Mouse (Mus musculus) ovary, postnatal 10 days (tissue): ENCODE data around the gene Efcab11.

ENCODE experiments used
- DNase-seq: peaks from one replicate; pipeline ENCODE4 v3.0.0; 2022; ENCODE audit warnings: low spot score

Efcab11 gene

DNA sequence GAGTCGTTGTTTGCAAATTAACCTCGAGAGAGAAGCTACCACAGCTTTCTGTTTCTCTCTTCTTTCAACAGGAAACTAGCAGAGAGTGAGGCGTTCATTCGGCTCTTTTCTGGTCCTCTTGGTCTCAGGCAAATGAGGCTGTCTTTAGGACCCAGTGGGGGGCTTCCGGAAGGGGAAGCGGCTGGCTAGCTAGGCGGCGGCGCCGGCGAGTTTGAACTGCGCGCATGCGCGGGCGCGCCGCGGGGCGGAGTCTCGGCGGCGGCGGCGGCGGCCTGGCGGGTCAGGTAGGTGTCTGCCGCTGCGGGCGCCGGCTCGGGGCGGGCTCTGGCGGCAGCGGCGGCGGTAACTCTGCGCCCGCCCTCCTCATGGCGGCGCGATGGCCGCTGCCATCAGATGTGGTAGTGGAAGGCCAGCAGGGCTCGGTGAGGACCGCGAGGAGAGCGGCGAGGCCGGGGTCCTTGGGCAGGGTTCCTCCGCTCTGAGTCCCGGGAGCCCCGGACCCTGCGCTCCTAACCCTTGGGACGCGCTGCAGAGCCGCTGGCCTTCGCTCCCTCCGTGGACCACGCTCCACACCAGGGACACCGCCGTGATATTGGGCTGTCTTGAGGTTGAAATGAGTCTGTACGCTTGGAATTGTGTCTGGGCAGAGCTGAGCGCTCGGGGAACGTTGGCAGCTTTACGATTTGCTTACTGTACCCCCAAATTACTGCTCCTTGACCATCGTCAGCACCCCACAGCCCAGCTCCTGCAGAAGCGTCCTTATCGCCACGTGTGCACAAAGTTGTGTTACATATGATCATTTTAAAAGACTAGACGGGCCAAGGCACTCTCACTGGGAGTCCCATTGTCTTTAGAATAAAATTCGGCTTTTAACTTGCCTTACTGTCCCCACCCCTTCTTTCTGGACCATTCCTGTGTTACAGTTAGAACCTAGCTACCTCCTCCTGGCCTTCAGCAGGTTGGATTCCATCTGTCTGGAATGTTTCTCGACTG lies at the start of gene Efcab11, which contains the start of gene Tdp1:
Gene Efcab11, minus strand, starts transcription at position 171 of the 993 bp plus-strand sequence.
Gene Tdp1, plus strand, starts transcription at position 249 of the 993 bp plus-strand sequence.
- DNase-seq, result peak; percentile 64

DNA sequence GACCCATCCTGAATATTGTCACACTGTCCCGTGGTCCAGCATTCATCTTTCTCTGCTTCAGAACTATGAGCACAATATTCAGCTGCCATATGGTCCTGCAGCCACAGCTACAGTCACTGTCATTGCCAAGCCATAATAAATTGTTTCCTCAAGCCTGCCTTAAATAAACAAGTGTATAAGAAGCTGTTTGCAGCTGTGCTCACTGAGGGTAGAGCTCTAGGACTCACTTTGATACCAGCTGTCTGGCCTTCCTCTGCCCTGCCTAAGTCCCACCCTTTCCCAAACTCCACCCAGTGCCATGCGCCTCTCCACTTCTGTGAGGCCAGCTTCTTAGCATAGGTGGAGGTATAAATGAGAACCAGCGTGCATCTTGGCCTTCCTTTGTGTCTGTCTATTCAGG lies 49.4 kb upstream of the Efcab11 start:
- no peak for DNase-seq

DNA sequence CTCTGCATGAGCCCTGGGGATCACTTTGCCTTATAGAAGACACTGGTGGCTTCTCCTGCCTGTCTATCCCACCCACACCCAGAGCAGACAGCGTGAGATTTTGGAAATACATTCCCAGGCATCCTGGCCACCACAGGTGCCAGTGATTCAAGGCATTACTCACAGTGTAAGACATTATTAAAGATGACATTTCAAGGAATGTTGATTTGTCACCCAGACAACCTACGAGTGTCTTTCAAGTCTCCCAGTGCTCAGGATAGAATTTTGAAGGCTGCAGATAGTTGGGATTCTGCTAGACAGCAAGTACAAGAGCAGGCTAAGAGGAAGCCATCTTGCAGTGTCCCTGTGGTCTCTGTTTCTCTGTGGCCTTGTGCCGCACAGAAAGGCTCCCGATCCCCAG lies 48.0 kb upstream of the Efcab11 start:
- no peak for DNase-seq

DNA sequence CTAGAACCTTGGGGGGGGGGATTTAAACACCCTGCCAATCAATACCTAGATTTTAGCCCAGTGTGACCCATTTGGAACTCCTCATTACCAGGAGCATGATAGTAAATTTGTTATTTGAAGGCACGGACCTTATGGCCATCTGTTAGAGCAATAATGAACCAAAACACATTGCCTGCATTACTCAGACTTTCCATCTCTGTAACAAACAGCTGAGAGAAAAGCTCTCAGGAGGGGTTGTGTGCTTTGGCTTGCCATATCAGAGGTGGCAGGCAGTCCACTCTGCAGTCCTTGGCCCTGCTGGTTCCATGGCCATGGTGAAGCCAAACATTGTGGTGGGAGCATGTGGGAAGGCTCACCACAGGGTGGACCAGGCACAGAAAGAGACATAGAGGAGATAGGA lies 44.9 kb upstream of the Efcab11 start:
- no peak for DNase-seq

DNA sequence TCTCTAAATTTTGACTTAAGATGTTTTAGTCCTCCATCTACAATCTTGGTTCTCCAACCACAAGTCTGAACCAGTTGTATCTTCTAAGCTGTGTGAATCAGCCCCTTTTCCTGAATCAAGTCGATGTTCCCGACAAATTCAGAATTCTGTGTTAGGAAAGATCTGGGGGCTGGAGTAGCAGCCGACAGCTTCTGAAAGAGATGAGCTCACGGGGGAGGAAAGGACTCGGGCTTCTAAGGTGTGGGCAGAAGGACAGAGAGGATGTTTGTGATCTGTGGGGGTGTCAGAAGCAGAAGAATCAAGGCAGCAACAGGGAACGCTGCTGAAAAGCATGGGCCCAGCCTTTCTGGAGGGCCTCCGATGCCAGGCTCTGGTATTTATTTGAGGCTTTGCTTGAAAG lies 44.1 kb upstream of the Efcab11 start:
- no peak for DNase-seq

DNA sequence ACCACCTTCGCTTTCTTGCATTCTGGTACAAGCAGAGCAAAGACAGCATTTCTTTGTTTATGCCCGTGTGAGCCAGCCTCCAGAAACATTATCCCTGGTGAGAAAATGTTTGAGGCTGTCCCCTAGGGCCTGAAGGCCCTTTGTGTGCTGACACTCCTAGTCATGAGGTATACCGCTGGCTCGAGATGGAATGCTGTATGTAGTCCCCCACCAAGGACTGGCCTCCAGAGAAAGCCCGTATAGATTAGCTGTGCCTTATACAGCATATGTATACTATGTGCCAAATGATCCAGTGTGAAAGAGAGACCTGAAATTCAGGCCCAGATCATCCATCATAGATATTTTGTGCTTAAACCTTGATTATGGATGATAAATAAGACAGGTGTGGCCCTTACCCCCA lies 39.5 kb upstream of the Efcab11 start:
- no peak for DNase-seq

DNA sequence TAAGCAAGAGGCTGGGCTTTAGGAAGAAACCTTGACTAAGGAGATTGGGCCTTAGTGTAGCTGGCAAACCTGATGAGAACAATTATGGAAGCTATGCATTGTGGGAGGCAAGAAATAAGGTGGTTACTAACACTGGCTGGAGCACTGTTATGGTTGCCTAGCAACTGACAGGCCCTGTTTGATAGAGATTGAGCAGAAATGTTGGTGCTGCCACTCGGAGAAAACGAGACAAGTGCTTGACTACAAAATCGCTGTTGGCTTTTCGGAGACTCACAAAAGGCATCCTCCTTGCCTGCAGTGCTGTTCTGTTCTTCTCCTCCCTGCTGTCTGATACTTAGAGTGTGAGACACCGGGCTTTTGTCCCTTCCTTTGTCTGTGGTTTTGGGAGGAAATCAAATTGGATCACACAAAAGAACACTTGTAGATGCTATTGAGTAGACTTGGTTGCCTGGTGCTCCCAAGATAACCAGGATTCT lies 38.9 kb upstream of the Efcab11 start:
- no peak for DNase-seq

DNA sequence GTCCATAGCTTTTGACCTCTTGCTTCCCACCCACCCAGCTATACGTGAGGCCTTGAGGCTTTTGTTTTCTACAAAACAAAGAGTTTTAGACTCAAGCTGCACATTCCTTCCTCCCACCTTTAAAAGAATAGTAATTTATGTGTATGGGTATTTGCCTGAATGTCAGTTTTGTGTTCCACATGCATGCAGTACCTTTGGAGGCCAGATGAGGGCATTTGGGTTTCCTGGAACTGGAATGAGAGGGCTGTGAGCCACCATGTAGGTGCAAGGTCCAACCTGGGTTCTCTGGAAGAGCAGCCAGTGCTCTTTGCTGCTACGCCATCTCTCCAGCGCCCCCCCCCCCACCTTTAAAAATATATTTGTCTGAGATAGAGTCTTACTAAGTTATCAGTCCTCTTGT lies 36.8 kb upstream of the Efcab11 start:
- DNase-seq, result no peak

DNA sequence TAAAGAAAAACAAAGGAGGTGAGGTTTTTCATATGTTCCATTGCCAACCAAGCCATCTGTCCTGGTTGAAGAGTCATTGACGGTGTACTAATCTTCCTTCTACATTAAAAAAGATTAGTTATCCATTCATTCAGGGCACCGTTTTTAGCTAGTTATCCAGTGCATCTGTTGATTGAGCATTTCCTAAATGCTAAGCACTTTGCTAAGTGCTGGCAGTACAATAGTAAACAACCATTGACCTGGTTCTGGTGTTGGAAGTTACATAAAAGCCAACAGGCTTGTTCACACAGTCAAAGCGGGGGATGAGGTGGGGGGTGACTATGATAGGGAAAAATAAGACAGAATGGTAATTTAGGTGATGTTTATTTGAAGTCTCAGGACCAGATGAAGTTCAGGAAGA lies 35.4 kb upstream of the Efcab11 start:
- no peak for DNase-seq

DNA sequence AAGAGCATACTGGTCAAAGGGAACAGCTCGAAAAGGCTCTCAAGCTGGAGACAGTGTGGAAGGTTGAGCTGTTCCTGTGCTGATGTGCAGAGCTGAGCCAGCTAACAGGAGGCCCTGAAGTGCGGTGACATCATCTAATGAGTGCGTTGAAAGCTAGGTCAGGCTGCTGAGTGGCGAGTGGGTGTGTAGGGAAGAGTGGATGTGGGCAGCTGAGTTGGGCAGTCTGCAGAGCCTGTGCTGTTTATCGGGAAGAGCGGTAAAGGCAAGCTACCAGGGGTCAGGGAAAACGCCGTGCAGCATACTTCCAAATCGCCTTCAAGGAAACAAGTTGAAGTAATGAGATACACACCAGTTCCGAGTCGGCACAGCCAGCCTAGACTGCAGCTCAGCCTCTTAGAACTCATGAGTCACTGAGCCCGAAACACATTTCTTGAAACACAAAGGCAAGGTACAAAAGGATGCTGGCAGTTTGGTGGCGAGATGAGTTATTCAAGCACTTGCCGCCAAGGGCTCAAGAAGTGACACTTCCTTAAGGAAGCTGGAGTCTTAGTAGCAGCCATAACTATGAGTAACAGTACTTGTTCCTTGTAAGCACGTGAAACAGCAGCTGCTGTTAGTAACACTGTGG lies 33.7 kb upstream of the Efcab11 start:
- no peak for DNase-seq

DNA sequence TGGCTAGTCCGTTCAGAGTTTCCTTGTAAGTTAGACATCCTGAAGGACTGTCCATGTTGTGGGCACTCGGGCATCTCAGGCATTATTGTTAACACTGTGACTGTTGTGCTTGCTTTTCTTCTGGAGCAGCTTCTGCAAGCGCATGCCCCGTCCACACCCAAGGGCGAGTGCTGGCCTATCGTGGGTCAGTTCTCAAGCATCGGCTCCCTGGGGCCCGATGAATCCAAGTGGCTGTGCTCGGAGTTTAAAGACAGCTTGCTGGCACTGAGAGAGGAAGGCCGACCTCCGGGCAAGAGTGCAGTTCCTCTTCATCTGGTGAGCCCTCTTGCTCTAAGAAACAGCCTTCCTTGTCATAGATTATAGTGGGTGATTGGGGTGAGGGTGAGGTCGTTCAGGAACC lies 27.2 kb upstream of the Efcab11 start:
- no peak for DNase-seq

DNA sequence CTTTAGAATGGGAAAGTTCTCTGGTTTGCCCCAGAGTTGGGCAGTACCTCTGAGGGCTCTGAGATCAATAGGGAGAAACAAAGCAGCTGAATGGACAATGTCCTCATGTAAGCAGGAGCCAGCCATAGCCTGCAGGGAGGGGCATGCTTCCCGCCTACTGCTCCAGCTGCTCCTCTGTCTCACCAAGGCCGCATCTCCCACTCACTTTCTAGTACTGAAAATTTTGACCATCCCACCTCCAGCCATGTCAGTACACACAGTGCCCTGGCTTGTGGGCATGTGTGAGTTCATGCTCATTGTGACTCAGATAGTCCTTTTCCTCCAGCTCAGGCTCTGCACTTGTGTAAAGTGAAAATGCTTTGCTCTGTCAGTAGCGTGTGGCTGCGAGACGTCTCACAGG lies 20.3 kb upstream of the Efcab11 start:
- DNase-seq, result no peak

DNA sequence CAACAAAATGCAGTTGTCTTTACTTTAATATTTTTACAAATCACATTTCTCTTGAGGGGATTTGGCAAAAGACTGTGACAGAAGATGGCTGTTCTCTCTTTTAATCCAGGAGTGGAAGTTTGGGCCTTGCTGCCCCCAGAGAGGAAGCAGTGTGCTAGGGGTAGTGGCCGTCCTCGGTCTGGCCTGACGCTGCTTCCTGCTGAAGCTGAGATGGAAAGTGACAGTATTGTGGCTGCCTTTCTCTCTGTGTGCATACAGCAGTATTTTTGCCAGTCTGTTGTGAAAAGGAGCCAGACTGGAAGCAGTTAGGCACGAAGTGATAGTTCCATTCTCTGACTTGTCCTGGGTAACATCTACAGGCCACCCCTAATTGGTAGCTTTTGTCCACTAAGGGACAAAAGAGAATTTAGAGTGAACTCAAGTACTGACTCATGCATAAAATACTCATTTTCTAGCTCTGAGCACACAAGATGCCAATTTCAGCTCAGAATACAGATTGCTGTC lies 18.7 kb upstream of the Efcab11 start:
- DNase-seq, result no peak

DNA sequence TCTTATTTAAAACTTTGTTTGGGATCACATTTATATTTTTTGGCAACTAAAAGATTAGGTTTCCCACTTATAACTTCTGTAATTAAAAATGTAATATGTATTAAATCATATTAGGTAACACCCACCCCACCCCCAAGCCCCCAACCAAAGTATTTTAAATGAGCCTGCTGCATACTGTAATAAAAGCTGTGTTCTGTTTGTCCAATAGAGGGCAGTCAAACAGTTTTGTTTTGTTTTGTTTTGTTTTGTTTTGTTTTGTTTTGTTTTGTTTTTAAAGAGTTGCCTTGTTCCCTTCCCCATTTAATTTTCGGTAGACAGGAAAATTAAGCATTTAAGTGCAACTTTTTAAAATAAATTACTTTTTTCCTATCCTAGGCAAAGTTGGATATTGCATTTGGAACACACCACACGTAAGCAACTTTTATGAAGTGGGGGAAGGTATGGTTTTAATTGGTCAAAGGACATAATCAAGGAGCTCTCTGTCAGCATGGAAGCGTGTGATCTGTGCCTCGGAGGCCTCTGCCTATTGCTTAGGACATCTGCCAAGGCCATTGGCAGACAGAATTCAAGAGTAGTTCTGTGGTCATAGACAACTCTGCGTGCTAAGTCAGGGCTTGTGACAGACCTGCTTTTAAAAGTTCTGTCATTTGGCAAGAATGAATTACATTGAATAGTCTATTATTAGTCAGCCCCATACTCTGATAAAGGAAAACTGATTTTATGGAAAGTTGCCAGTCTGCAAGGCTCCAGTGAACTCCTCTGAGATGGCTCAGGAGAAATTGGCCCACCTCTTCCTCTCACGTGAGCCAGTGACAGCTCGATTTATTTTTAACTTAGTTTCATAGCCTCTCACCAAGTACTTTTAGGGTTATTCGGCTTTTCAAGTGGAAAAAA lies 18.0 kb upstream of the Efcab11 start:
- DNase-seq, result no peak

DNA sequence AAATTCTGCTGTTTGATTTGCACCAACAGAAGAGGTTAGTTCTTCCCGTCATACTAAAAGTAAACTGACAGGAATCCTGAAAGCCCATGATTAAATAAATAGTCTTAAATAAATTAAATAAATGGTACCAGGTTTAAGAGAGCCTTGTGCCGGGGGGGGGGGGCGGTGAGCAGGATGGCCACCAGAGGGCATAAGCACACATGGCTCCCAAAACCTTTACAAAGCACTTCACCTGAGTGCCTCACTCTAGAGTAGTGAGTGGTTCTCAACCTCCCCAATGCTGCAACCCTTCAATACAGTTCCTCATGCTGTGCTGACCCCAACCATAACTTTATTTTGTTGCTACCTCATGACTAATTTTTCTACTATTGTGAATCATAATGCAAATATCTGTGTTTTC lies 15.8 kb upstream of the Efcab11 start:
- DNase-seq, result no peak

DNA sequence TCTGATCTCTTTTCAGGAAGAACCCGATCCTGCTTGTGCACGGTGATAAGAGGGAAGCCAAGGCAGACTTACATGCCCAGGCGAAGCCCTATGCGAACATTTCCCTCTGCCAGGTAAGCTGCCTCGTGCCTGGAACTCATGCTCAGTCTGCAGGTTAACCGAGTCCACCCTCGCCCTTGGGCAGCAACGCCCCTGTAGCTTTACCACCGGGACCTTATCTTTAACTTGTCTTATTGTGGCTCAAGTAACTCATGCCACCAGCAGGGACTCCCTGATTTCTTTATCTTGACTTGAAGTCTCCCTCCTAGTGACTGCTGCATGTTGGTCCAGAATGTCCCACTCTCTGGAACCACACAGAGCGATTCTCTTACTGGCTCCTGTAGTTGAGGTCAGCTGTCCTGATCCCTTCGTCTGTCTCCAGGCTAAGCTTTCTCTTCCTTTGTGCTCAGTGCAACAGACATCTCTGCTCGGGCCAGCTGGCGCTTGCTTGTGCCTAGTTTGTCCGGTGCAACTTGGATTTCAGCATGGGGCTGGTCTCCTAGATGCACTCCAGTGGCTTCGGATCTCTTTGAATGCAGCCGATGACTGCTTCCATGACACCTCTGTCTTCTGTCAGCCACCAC lies 14.1 kb upstream of the Efcab11 start:
- DNase-seq, result no peak

DNA sequence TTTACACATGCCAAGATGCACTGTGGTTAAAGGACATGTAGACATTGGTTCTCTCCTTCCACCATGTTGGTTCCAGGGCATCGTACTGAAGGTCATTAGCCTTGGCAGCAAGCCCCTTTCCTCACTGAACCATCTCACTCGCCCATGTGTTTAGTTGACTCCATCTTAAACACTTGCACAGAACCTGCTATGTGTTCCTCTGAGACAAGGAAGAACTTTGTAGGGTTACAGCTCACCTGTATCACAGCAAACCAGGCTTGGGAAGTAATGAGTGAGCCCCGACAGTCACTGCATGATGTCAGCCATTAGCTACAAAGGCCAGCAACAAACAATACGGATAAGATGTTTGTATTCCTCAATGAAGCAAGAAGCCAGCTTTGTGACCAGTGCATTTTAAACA lies 13.6 kb upstream of the Efcab11 start:
- DNase-seq, result no peak

DNA sequence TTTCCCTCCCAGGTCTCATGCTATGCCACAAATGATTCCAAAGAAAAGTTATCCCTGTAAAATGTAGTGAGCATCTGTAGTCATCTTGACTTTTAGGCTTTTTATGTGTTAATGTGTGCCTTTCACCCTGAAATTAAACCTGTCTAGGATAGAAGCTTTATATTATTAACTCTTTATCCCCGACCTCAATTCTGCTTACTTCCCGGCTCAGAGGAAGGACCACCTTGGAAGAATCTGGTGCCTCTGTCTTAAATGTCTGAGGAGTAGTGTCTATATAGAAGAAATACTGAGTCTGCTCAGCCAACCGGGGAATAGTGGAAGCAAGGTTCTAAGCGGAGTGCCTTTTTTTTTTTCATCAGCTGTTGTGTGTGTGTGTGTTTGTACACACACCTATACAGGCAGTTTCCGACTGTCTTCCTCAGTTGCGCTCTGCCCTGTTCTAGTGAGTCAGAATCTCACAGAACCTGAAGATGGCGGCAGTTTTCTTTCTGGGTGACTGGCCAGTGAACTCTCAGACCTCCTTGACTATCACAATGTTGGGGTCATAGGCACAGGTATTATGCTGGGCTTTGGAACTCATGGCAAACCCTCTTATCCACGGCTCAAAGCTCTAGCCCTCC lies 1.2 kb upstream of the Efcab11 start:
- no peak for DNase-seq

DNA sequence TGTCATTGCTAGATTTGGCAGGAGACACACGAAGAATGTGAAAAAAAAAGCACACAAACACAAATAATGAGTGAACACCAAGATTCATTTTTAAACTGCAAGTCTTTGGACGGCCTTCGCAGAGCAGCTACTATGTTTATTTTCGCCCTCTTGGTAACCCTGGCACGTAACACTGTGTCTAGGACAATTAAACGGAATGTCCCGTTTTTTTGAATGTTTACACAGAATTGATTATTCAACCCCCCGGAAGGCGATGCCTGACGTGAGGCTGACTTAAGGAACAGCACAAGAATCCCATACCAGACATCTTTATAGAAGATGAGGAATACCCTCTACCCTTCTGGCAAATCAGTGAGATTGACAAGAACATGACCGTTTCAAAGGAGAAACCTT lies 530 bp downstream of the Efcab11 start:
- DNase-seq, result no peak

DNA sequence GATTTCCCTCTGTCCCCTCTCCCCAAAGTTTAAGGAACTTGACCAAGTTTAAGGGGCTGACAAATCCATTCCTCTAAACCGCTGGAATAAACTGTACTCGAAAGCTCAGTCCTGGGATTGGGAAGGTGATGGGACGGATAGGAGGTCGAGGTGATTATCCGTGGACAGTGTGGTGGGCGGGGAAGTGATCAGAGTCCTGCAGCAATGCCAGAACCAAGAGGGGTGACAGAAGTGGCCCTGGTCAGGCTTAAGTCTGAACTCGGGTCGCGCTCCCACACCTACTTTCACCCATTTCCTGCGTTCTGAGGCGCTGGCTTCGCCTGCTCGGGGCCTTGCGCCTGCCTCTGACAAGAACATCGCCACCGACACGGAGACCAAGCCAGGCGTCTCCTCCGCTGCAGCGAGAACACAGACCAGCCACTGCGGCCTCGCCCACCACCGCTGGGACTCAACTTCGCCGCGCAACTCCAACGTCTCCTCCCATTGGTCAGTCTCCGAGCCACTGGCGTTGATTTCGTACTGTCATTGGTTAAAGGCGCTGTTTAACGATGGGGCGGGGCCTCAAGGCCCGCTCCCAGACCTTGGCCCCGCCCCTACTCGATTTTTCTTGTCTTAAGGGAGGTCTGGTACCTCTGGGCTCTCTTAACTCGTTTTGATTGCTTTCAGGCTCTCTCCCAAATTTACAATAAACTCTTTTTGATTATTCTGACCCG lies 1.1 kb downstream of the Efcab11 start:
- DNase-seq, result peak; percentile 82
